14 mouse cellular contexts compared by ENCODE assay signal in the genomic region with DNA sequence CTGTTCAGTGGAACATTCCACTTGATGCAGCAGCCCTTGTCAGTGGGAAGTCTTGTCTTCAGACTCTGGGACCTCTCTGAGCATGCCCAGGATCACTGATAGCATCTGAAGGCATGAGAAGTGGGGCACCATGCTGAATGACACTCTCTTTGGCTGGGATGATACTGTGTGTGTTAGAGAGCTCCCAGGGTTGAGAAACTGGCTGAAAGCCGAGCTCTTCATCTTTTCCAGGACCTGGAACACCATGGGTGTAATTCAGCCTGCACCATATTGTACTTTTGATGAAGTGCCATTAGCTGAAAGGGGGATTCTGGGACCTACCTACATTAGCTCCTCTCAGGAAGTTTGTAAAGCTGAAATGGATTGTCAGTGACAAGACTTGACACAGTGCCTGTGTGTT.
DNase-seq lines count a peak whose midpoint lies in the region; ATAC-seq and TF ChIP-seq lines count a peak whose summit lies in the region.
"Had no signal": no experiment of that assay in that cellular context is flagged by ENCODE, and none has a peak within 500 bp of the region (broad histone marks: within the 10 kb centered on the region; RNA-seq: fewer than 3 reads in every experiment).

No protein-coding gene starts in this region.

- H3K36me3 ChIP-seq in forebrain, embryonic 13.5 days (ENCODE audit: poor library complexity, severe bottlenecking): no peaks in the 10 kb centered on the region
- H3K36me3 ChIP-seq in forebrain, embryonic 11.5 days (ENCODE audit: control insufficient read depth, insufficient read depth, low read length): no peaks in the 10 kb centered on the region
- H3K36me3 ChIP-seq in liver, adult 2 months (ENCODE audit: control insufficient read depth, insufficient read depth, low read length): no peaks in the 10 kb centered on the region
- no peaks in the 10 kb centered on the region for H3K36me3 ChIP-seq in liver, embryonic 11.5 days (ENCODE audit: control insufficient read depth, insufficient read depth, low read length)
- H3K36me3 ChIP-seq: kidney, embryonic 15.5 days; liver, embryonic 15.5 days; neural tube, embryonic 13.5 days had no signal

- H3K9me3 ChIP-seq in forebrain, embryonic 13.5 days (replicated peaks): no peaks in the 10 kb centered on the region
- no peaks in the 10 kb centered on the region for H3K9me3 ChIP-seq in forebrain, embryonic 11.5 days (ENCODE audit: control insufficient read depth, low read length)
- no peaks in the 10 kb centered on the region for H3K9me3 ChIP-seq in liver, embryonic 11.5 days (ENCODE audit: control insufficient read depth, low read length)
- H3K9me3 ChIP-seq: kidney, embryonic 15.5 days; liver, embryonic 15.5 days; neural tube, embryonic 13.5 days had no signal

- DNase-seq in forebrain, embryonic 11.5 days (ENCODE audit: low spot score): no peak
- peak; percentile 34 for DNase-seq in liver, adult 2 months (ENCODE audit: extremely low read depth, low read depth, low spot score)
- DNase-seq in liver, embryonic 11.5 days (ENCODE audit: low spot score): no peak
- DNase-seq in brain, embryonic 14.5 days (ENCODE audit: low read depth): peak; percentile 58
- DNase-seq in cerebellum, postnatal 25 days: peak; percentile 38 to 52
- no peak for DNase-seq in adrenal gland, adult 2 months
- DNase-seq in testis, postnatal 14 days (ENCODE audit: low spot score): no peak
- DNase-seq: heart, adult 2 months; heart, postnatal 36 days; thymus, adult 18-20 months had no signal

- no peak overlapping the region for H3K9ac ChIP-seq in forebrain, embryonic 13.5 days
- no peak overlapping the region for H3K9ac ChIP-seq in forebrain, embryonic 11.5 days (ENCODE audit: low read length)
- no peak overlapping the region for H3K9ac ChIP-seq in liver, adult 2 months (ENCODE audit: low read depth, low read length)
- H3K9ac ChIP-seq in liver, embryonic 11.5 days (ENCODE audit: low read depth, low read length): no peak overlapping the region
- H3K9ac ChIP-seq: kidney, embryonic 15.5 days; liver, embryonic 15.5 days; neural tube, embryonic 13.5 days had no signal

- peaks cover 3% of the 10 kb centered on the region; the same call in 1 of the 2 replicates for H3K79me2 ChIP-seq in liver, adult 2 months (ENCODE audit: control insufficient read depth, insufficient read depth, low read length)

- ATAC-seq in forebrain, embryonic 13.5 days: peak; percentile 61; the same call in 1 of the 2 replicates
- no peak for ATAC-seq in forebrain, embryonic 11.5 days (replicated peaks; ENCODE audit: low FRiP score)
- ATAC-seq in liver, embryonic 11.5 days (replicated peaks; ENCODE audit: low FRiP score): no peak

- H3K4me3 ChIP-seq in forebrain, embryonic 13.5 days: no peak overlapping the region
- H3K4me3 ChIP-seq in forebrain, embryonic 11.5 days (ENCODE audit: low read depth, low read length): no peak overlapping the region
- no peak overlapping the region for H3K4me3 ChIP-seq in liver, adult 2 months (ENCODE audit: insufficient read depth, low read depth, low read length)
- H3K4me3 ChIP-seq in liver, embryonic 11.5 days (ENCODE audit: low read depth, low read length): no peak overlapping the region
- H3K4me3 ChIP-seq: heart, adult 2 months; kidney, embryonic 15.5 days; liver, embryonic 15.5 days; neural tube, embryonic 13.5 days had no signal

- WGBS in forebrain, embryonic 13.5 days: 68% methylated on average over 1 of the region's 1 CpGs
- 71% methylated on average over 1 of the region's 1 CpGs for WGBS in forebrain, embryonic 11.5 days
- 70% methylated on average over 1 of the region's 1 CpGs for WGBS in liver, adult 2 months
- 78% methylated on average over 1 of the region's 1 CpGs for WGBS in liver, embryonic 11.5 days

- H3K27me3 ChIP-seq in forebrain, embryonic 13.5 days: no peaks in the 10 kb centered on the region
- no peaks in the 10 kb centered on the region for H3K27me3 ChIP-seq in forebrain, embryonic 11.5 days (ENCODE audit: control insufficient read depth, insufficient read depth, low read length)
- H3K27me3 ChIP-seq in liver, adult 2 months (ENCODE audit: control insufficient read depth, insufficient read depth, low read length): no peaks in the 10 kb centered on the region
- no peaks in the 10 kb centered on the region for H3K27me3 ChIP-seq in liver, embryonic 11.5 days (replicated peaks; ENCODE audit: control insufficient read depth, insufficient read depth, low read length)
- H3K27me3 ChIP-seq: kidney, embryonic 15.5 days; liver, embryonic 15.5 days; neural tube, embryonic 13.5 days had no signal

- no peak for TF ChIP-seq CTCF in liver, adult 2 months (IDR thresholded peaks at IDR 0.05; ENCODE audit: low read depth, low read length)
- TF ChIP-seq CTCF in brain, embryonic 14.5 days (IDR thresholded peaks at IDR 0.05; ENCODE audit: borderline replicate concordance, extremely low read depth, insufficient read depth, insufficient read length): no peak

- H3K4me2 ChIP-seq in forebrain, embryonic 13.5 days: no peak overlapping the region
- H3K4me2 ChIP-seq in forebrain, embryonic 11.5 days (ENCODE audit: low read depth, low read length, severe bottlenecking): no peak overlapping the region
- H3K4me2 ChIP-seq in liver, embryonic 11.5 days: no peak overlapping the region
- H3K4me2 ChIP-seq: kidney, embryonic 15.5 days; liver, embryonic 15.5 days; neural tube, embryonic 13.5 days had no signal

- no peak overlapping the region for H3K27ac ChIP-seq in forebrain, embryonic 13.5 days
- H3K27ac ChIP-seq in forebrain, embryonic 11.5 days (ENCODE audit: low read depth, low read length): no peak overlapping the region
- no peak overlapping the region for H3K27ac ChIP-seq in liver, adult 2 months (replicated peaks; ENCODE audit: insufficient read depth, low read depth, low read length)
- no peak overlapping the region for H3K27ac ChIP-seq in liver, embryonic 11.5 days (ENCODE audit: low read depth, low read length)
- H3K27ac ChIP-seq: heart, adult 2 months; kidney, embryonic 15.5 days; liver, embryonic 15.5 days; neural tube, embryonic 13.5 days had no signal

- TF ChIP-seq POLR2A in liver, adult 2 months (IDR thresholded peaks at IDR 0.05; ENCODE audit: extremely low read depth, insufficient read depth, low read length): no peak
- TF ChIP-seq POLR2A in brain, embryonic 14.5 days (IDR thresholded peaks at IDR 0.05; ENCODE audit: borderline replicate concordance, extremely low read depth, insufficient read depth, insufficient read length, poor library complexity, severe bottlenecking): no peak

- H3K4me1 ChIP-seq in forebrain, embryonic 13.5 days: no peaks in the 10 kb centered on the region
- H3K4me1 ChIP-seq in forebrain, embryonic 11.5 days (replicated peaks; ENCODE audit: control insufficient read depth, insufficient read depth, low read length): no peaks in the 10 kb centered on the region
- H3K4me1 ChIP-seq in liver, adult 2 months (ENCODE audit: control insufficient read depth, insufficient read depth, low read length): peaks cover 8% of the 10 kb centered on the region
- peaks cover 7% of the 10 kb centered on the region for H3K4me1 ChIP-seq in liver, embryonic 11.5 days (replicated peaks; ENCODE audit: control insufficient read depth, insufficient read depth, low read length)
- H3K4me1 ChIP-seq: kidney, embryonic 15.5 days; neural tube, embryonic 13.5 days had no signal

Comparison
In these comparisons a context has a peak if more than half of its experiments do, and no peak if none do; other contexts are left out.
1. DNase-seq: peak in liver, adult 2 months (single experiment), brain, embryonic 14.5 days (single experiment) and cerebellum, postnatal 25 days (2 of 2); none in forebrain, embryonic 11.5 days (single experiment), liver, embryonic 11.5 days (single experiment), adrenal gland, adult 2 months (single experiment) and testis, postnatal 14 days (single experiment).